Mouse (Mus musculus) NIH3T3 (cell line): ENCODE results near the gene Nanp.

Source experiments
- DNase-seq: peaks from one replicate; pipeline ENCODE4 v3.0.0-alpha.2; 2012; ENCODE audit warnings: low read depth

Gene Nanp

DNA sequence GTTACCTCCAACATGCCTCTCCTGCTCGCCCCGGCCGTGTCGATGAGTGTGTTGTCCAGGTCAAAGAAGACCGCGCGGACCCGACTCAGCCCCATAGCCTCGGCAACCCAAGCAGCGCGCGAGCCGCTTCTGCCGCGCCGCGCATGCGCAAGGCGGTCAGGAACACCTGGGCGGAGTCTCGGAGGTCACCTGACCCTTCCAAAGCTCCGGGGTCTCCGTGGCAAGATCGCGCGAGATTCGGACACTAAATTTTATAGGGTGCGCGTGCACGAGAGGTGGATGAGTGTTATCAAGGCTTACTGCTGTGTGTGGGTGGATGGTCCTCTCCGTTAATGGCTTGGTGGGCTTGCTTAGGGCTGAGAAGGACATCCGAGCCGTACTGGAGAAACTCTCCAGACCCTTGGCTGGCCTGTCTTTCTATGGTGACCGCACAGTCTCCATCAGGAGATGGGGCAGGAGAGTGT lies at the start of gene Nanp, which contains the start of gene Ninl:
Gene Nanp (minus strand): TSS at position 167 of the 464 bp plus-strand sequence.
Gene Ninl (minus strand): TSS at position 151 of the 464 bp plus-strand sequence.
- peak; percentile 98 for DNase-seq

DNA sequence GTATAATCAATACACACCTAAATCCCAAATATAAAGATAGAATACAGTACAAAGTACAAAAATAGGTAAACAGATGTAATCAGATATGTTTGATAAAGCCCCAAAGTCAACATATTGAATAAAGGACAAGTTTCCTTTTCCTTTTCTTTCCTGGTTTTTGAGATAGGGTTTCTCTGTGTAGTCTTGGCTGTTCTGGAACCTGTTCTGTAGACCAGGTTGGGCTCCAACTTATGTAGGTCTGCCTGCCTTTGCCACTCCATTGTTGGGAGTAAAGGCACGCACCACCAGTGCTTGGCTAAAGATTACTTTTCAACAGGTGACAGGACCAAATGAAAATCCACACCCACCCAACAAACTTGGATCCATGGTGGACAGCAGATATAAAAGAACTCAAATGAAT lies 17.4 kb upstream of the Nanp start:
- DNase-seq = no peak

DNA sequence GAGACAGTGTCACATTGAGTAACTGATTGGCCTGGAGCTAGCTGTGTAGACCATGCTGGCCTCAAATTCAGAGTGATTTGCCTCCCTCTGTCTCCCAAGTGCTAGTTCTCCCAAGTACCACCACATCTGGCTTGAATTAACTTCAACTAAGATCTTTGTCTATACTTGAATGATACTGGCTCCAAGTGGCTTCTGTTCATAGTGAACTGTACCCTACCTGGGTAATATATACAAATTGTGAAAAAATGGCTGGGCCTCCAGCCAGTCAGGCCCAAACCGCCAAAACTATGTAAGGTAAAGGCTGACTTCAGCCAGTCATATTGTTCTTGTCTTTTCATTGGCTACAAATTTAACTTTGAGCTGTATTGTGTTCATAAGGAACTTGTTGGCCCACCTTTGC lies 1.2 kb upstream of the Nanp start:
- DNase-seq = no peak

DNA sequence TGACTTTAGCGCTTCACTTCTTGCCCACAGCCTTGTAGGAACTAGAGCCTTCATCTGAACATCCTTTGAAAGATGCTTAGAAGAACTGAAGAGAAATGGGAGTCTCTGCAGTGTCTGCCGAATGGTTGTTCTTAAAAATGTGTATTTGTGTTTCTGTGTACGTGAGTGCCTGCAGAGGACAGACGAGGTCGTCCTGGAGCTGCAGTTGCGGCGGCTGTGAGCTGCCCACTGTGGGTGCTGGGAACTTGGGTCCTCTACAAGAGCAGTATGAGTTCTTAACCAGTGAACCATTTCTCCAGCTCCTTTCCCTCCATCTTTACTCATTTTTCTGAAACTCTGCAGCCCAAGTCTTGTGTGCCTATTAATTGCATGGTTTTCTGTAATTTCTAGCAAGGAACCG lies 528 bp upstream of the Nanp start:
- no peak for DNase-seq

DNA sequence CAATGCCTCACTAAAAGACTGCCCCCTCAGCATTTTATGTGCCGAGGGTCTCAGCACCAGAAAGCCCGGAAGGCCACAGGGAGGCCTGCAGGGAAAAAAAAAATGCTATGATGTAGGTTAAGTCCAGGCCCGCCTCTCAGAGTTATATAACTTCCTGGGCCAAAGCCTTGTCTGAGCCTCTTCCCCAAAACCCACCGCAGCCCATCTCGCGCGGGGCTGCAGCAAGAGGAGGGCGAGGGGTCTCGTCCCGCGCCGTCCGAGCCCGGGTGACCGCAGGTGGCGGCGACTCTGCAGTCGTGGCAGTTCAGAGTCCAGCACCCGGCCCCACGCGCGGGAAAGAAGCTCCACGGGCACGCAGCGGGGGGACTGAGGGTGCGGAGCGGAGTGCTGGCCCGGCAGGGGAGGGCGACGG lies 381 bp downstream of the Nanp start:
- DNase-seq = peak; percentile 50

DNA sequence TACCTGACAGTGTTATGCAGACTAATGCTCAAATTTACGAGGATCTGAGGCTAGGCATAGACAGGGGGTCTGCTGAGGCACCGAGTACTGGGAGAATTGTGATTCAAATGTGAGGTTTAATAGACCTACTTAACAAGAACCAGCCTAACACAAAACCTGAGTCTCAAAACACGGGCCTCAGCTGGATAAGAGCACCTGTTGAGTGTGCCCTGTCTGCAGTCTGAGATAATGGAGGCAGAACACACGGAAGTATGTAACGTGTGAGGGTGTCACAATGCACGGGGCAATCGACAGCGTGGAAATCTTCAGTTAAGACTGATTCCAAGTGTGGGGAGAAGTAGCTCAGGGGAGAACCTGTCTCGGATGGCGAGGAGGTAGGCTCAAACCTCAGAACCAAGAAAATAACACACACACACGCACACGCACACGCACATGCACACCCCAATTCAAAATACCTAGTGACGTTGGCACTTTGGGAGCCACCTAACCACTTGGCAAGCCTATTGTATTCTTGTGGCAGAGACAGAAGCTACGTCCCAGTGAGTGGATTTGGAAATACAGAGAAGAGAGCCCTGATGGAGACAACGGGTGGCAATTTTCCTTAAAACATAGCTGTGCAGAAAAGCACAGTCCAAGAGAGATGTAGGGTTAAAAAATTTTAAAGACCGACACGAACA lies 1.2 kb downstream of the Nanp start:
- peak; percentile 10 for DNase-seq

DNA sequence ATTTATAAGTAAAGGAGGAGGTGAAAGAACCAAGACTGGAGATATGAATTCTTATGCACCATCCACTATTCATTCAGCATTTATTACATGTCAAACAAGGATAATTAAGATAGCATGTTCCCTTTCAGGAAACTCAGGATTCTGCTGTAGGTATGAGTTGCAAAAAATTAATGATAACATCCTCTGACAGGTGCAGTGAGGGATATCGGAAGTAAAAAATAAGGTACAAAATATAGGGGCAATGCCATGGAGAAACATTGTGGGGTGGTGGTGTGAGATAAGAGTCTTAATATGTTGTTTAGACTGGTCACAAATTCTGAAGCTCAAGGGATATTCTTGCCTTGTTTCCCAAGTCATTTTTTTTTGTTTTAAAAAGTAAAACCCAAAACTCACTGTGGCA lies 1.9 kb downstream of the Nanp start:
- DNase-seq = no peak

DNA sequence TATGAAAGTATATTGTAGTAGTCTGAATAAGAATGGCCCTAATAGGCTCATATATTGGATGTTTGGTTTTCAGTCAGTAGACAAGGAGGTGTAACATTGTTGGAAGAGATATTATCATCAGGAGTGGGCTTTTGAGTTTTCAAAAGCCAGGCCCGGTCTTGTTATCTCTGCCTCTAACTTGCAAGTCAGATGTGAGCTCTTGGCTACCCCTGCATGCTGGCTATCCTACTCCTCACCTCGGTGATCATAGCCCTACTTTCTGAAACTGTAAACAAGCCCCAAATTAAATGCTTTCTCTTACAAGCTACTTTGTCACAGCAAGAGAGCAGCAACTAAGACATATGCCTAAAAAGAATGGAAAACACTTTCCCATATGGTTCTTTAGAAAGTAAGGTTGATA lies 2.5 kb downstream of the Nanp start:
- DNase-seq = no peak

DNA sequence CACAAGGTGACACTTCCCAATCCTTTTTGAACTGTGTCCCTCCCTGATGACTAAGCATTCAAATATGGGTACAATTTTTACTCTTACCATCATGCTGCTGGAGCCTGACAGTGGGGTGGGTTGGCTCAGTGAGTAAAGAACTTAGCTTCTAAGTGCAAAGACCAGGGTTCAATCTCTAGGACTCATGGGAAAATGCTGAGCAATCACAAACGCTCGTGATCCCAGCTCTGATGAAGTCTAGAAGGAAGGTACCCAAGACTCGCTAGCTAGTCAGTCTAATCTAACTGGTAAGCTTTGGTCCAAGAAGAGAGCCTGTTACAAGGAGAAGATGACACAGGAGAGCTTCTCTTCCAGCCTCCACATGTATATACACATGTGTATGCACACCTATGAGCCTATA lies 4.8 kb downstream of the Nanp start:
- no peak for DNase-seq

DNA sequence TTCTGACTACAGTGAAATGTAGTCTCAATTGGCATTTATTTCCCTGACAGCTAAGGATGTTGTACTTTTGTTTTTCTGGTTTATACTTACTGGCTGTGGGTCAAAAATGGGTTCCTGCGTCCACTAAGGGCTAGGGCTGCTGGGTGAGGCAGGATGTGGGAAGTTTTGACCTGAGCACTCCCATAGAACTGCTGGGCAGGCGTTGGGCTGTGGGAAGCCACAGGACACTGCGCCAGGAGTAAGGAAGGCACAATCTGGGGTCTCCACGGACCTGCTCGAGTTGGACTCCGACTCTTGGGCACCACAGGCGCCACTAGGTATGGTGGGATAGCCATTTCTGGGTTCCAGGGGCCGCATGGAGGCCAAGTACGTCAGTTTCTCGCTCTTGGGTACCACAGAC lies 18.0 kb downstream of the Nanp start:
- DNase-seq = no peak

DNA sequence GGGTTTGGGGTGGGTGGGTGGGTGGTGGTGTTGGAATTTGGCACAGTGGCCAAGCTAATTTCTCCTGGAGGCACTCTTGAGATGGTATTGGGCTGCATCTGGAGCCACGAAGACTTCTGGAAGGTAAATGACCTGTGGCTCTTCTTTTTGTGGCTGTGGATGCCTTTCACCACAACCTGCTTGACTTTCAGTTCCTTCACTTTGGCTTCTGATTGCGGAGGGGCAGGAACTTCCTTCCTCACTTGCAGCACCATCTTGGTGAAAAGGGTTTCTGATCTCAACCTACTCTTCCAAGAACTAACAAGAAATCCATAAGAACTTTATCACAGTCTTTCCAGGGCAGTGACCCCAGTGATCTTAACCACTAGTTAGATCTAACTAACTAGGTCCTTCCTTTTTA lies 23.9 kb downstream of the Nanp start:
- no peak for DNase-seq

DNA sequence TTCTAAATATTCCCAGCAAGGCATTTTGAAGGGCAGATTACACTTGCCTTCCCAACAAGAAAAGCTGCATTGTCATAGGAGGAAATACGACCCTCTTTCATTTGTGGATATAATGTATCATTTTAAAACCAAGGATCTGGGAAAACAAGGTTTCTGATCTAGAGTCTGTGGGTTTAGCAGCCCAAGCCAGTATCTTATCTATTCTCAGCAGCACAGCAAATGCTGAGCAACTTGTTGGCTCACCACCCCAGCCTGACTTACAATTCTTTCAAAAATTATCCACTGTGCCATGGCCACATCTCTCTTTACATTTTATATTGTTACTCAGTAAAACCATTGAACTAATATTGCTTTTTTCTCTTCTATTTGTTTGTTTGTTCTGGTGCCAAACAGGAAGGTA lies 27.9 kb downstream of the Nanp start:
- DNase-seq = no peak

DNA sequence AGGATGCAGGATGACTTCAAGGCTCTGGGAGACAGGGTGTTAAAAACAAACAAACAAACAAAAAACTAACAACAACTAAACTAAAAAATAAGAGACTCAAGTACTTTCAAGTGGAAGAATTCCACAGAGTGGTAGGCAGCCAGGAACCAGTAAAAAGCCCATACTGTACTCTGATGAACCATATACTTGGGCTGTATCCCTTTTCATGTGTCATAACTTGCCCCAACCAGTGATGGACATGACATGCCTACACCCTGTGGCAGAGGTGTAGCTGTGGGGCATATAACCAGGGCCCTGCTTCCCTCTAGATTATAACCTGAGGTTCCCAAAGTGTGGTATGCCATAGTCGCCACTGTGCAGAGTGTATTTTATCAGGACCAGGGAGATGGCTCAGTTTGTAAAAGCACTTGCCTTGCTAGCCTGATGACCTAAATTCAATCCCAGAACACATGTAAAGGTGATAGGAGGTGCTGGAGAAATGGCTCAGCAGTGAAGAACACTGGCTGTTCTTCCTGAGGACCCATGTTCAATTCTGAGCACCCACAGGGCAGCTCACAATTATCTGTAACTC lies 29.6 kb downstream of the Nanp start:
- DNase-seq = no peak

DNA sequence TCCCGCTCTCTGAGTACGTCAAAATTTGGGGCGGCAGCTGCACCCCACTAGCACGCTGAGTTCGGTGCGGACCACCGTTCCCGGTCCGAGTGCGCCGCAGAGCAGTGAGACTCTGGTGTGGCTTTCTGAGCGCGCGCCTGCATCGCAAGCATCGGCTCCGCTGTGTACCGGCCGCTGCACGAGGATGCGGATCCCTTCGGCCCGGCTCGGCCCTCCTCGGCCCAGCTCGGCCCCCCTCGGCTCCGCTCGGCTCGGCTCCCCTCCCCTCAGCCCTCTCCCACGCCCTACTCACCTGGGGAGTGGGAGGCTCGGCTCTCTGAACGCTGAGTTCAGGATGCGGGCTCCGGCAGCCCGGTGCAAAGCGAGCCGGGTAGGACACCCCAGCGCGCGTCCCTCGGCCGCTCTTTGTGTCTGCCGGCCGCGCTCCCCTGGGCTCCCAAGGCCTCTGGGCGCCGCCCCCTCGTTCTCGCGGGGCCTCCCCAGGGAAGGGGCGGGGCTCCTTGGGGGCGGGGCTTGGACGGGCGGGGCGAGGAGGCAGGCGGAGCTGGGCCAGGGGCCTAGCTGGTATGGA lies 30.2 kb downstream of the Nanp start:
- DNase-seq = peak; percentile 92

DNA sequence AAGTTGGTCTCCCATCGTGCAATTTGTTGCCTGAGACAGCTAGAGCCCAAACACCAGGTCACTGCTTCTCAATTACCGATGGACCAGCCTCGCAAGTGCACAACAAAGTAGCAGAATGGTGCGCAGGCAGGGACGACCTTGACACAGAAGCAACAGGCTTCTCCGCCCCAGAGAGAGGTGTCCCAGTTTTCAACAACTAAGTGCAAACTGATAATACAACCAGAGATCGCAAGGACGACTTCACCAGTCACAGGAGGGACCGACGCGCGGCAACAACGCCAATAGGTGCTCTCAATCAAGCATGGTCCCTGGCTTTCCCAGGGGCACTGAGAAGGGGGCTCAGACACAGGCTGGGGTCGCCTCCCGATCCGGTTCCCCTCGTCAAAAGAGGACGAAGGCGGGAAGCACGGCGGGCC lies 30.7 kb downstream of the Nanp start:
- peak; percentile 28 for DNase-seq

DNA sequence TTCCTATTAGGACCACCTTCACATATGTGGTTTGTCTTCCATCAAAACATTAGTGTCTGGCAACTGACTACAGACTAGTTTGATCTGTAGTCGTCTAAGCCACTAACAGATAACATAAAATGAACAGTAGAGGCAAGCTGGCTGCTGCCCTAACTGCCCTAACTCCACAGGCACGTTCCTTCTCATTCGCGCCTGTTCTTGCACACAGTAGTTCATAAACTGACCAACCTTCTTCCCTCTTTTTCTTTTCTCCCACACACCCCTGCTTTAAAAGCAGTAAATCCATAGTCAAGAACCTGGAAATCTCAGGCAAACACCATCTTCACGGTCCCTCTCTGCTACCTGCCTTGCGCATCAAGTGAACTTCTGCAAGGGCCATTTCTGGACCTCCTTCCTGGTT lies 31.2 kb downstream of the Nanp start:
- DNase-seq = no peak

DNA sequence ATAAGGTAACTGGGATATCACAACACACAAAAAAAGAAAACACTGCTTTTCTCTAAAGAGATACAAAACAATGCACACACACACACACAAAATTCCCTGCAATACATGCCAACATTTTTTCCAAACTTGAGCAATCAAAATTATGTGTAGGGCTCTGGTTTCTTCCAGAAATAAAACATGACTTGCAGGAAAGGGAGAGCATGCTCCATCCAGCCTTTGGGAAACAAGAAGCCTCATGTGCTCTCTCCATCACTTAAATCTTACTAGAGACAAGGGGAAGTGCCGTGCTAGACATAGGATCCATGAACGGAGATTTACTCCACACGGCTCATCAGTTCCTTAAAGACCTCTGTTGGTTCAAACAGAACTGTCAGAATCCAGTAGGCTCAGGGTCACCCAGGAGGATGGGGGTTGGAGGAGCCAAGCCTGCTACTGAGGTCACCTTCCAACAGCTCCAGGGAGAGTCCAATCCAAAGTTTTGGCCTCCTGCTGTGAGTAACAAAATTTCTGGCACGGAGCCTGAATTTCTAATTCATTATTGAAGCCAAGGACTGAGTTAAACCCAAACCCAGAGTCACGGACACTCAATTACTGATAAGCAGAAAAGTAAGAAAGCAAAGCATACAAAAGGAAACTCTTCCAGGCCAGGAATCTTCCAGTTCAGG lies 32.8 kb downstream of the Nanp start:
- DNase-seq = peak; percentile 64

DNA sequence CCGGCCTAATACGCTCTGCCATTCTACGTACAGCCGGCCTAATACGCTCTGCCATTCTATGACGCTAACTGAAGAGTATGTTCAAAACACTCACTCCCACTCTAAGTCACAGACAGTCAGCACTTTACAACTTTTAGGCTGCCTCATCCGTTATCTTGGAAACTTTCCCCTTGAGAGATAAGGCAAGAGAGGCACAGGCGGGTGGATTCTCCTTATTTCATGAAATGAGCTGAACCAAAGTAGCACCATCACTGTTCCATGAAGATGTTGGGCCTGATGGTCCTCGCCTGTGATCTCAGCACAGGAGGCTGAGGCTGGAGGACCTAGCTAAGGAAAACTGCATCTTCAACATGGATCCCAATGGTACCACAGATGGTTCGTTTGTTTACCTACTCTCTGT lies 34.8 kb downstream of the Nanp start:
- DNase-seq = no peak

DNA sequence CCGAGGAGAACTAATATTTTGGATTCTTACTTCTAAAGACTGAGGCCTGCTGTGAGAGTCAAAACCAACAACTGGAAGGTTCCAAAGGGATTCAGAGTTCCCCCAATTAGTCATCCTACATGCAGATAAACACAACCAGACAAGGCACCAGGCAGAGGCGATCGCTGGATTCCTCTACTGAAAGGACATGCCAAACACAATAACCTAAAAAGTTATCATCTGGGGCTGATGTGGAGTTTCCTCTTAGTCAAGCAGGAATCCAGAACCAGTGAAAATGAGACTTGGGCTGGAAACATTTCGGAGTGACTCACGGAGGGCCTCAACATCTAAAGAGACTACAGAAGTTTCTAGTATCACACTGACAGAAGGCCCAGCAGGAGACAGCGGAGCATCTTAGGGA lies 35.4 kb downstream of the Nanp start:
- peak; percentile 82 for DNase-seq

DNA sequence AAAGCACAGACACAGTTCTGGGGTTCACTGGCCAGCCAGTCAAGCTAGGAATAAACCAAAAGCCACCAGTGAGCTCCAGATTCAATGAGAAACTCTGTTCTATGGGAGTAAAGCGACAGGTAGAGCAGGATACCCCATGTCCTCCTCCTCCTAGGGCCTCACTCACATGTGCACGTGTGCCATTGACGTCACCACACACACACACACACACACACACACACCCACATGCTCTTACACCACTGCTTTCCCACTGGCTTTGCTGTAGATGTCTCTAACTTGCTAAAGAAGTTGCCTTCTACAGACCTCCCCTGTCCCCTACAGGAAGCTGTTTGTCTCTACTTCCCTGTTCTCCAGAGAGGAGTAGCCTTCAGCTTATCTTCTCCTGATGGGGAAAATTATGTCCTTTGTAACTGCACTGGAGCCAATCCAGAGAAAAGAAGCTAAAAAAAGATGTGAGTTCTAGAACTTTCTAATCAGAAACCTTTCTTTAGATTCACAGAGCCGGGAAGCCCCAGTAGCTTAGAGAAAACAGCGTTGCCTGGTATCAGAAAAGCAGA lies 37.5 kb downstream of the Nanp start:
- DNase-seq = peak; percentile 11

DNA sequence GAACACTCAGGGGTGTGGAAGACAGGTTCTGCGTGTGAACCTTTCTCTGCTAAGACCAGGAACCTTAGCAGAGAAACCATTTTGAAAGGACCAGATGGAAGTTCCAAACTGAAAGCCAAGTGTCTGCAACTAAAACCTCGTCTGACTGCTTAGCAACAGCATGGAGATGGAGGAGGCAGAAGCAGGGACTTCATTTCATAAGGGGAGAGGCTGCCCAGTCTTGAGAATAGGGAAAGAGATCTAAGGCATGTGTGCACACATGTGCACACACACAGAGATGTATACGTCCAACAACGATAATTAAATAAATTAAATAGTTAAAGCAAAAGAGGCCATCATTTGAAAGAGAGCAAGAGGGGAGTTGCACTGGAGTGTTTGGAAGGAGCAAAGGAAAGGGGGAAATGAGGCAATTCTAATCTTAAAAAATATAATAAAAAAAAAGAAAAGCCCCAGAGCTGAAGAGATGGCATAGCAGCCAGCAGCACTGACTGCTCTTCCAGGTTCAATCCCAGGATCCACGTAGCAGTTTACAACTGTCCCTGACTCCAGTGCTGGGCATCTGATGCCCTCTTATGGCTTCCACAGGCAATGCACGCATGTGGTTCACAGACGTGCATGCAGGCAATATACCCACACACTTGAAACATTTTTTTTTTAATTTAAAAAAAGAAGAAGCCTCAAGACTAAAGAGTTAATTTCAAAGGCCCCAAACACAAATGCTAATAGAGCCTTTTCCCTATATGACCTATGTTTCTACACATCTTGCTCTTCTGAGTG lies 38.6 kb downstream of the Nanp start:
- DNase-seq = peak; percentile 85

DNA sequence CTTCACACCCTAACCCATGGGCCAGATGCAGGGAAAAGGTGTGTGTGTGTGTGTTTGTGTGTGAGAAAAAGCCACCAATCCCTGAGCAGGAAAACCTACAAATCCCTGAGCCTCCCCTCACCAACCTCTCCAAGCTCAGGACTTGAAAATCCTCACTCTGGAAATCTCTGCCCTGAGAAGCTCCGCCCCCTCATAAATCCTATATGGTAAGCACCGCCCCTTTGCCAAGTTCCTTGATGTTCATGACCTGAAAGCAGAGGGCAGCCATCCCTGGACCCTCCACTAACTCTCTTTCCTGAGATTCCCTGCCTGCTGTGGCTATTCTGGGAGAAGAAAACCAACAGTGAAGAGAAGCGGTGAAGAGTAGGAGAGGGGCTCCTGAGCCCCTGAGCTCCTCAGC lies 40.2 kb downstream of the Nanp start:
- no peak for DNase-seq
